Mouse (Mus musculus): ENCODE results near the gene Kcna10.

The Kcna10 gene

GRCm38 (mm10) chr3:107239607-107240006, 56.8 kb downstream of the Kcna10 start, which contains the start of gene Prok1:
Prok1 (minus strand) TSS chr3:107239707.
- no peak for DNase-seq (ENCODE audit: low spot score in 2 of 2)

- DNase-seq (ENCODE audit: low spot score in 2 of 2): no peak
Measured at GRCm38 (mm10) chr3:107241389-107242094, 58.7 kb downstream of the Kcna10 start.

All from frontal cortex, postnatal 36 days (tissue).